Comparison of ENCODE assay signal across 19 mouse cellular contexts in genomic region chr11:109682221-109682620, GRCm38 (mm10). TPM values are rescaled to one million over a fixed set of nuclear protein-coding genes. Genes with fewer than 3 reads are reported as not detected.
"Had no signal": no experiment of that assay in that cellular context is flagged by ENCODE, and none has a peak within 500 bp of the region (broad histone marks: within the 10 kb centered on the region; RNA-seq: fewer than 3 reads in every experiment).

No protein-coding gene starts in this region.

- H3K27me3 ChIP-seq: kidney, embryonic 15.5 days; liver, embryonic 13.5 days; neural tube, embryonic 12.5 days; neural tube, embryonic 15.5 days had no signal

- H3K4me1 ChIP-seq: kidney, embryonic 15.5 days; liver, embryonic 13.5 days; neural tube, embryonic 12.5 days; neural tube, embryonic 15.5 days had no signal

- DNase-seq: kidney, postnatal 10 days; kidney, postnatal 36 days; layer of hippocampus, postnatal 36 days; liver, embryonic 13.5 days; lung, adult 2 months; lung, postnatal 14 days; lung, postnatal 4 days; midbrain, embryonic 14.5 days; right cerebral cortex, adult 18-20 months; right cerebral cortex, postnatal 14 days; right cerebral cortex, postnatal 4 days; thymus, postnatal 25 days had no signal

- H3K36me3 ChIP-seq: kidney, embryonic 15.5 days; liver, embryonic 13.5 days; neural tube, embryonic 12.5 days; neural tube, embryonic 15.5 days had no signal

- H3K9me3 ChIP-seq: kidney, embryonic 15.5 days; liver, embryonic 13.5 days; neural tube, embryonic 12.5 days; neural tube, embryonic 15.5 days had no signal

- H3K9ac ChIP-seq: kidney, embryonic 15.5 days; liver, embryonic 13.5 days; neural tube, embryonic 12.5 days; neural tube, embryonic 15.5 days had no signal

- H3K4me2 ChIP-seq: kidney, embryonic 15.5 days; liver, embryonic 13.5 days; midbrain, embryonic 11.5 days; neural tube, embryonic 12.5 days; neural tube, embryonic 15.5 days had no signal

- H3K27ac ChIP-seq: kidney, embryonic 15.5 days; left cerebral cortex, adult 2 months; liver, embryonic 13.5 days; neural tube, embryonic 12.5 days; neural tube, embryonic 15.5 days; stomach, postnatal 0 days had no signal

- H3K4me3 ChIP-seq: kidney, embryonic 15.5 days; left cerebral cortex, adult 2 months; liver, embryonic 13.5 days; neural tube, embryonic 12.5 days; neural tube, embryonic 15.5 days had no signal

RNA-seq across cellular contexts. Expression of gene Fam20a, which starts 39.9 kb away (rescaled TPM):
- total RNA-seq: megakaryocyte progenitor cell, adult 5-6 weeks had no signal
